Mouse (Mus musculus): Measurements from ENCODE around the gene BC024978. TPM values are rescaled to one million over a fixed set of nuclear protein-coding genes. Genes with fewer than 3 reads are reported as not detected.

The BC024978 gene
- total RNA-seq, 2 experiments from 2014 or later, result 20.6 to 23.8 TPM

DNA sequence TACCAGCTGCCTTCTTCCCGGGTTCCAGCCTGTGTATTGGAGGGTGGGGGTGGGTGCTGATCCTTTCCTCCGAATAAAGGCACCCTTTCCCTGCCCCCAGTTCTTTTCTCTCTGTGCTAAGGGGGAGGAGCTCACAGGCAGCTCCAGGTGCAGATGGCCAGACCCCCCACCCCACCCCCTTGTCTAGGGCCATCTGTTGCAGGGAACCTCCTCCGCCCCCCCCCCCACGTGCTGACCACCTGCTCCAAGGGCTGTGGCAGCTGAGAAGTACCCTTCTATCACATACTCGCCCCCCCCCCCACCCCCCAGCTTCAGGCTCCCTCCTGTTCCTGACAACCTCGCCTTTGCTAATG lies 62.2 kb downstream of the BC024978 start:
- DNase-seq (ENCODE audit: low spot score in 2 of 2), result peak in 1 of 2 experiments; percentile 44

- peak; percentile 83 to 94 for DNase-seq (ENCODE audit: low spot score in 2 of 2)
Measured at GRCm38 (mm10) chr7:27258205-27258899, 62.8 kb downstream of the BC024978 start, which contains the start of gene Numbl. Gene Numbl, plus strand, starts transcription at chr7:27258433.

DNA sequence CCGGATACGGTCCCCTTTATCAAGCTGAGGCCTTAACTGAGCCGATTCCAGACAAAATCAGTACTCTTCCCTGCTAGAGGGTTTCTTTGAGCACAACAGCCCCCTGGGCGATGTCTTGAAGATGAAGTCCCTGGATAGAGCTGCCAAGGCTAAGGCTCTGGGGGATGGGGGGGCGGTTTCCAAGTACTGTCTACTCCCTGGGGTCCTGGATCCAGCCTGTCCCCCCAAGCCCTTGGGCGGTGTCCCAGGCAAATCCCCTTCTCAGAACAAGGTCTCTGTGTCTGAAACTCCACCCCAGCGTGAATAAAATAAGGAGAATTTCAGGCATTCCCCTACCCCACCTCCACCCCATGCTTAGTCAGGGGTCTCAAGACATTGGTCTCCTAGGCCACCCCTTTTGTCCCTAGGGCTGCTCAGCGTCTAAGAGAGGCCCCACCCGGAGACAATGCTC lies 63.7 kb downstream of the BC024978 start:
- no peak for DNase-seq (ENCODE audit: low spot score in 2 of 2)

- DNase-seq (ENCODE audit: low spot score in 2 of 2), result no peak
Measured at GRCm38 (mm10) chr7:27259771-27260170, 64.2 kb downstream of the BC024978 start.

Small RNAs within 50 kb of the gene (microRNA-seq; reads per million reads assigned to microRNA genes)
- gene Mir1191 (0 reads per million in 2 experiments), gene Mir3101 (0.20 to 0.25 reads per million in 2 experiments)

Other genes starting within 250 kb of the BC024978 start
- not detected for gene Cyp2a12, start 166.7 kb upstream of the BC024978 start, total RNA-seq (2021)
- not detected for gene Cyp2f2, start 75.9 kb upstream of the BC024978 start, total RNA-seq (2021)
- gene Cyp2t4, start 42.1 kb upstream of the BC024978 start, total RNA-seq (2021), result not detected
- 100 to 1,000 TPM; 106 to 110 TPM for gene Egln2, start 29.0 kb upstream of the BC024978 start, total RNA-seq (2021)
- 10 to 100 TPM; 88.4 to 94.7 TPM for gene Rab4b, start 16.9 kb upstream of the BC024978 start, total RNA-seq (2021)
- not detected for gene Gm21983, start 14.7 kb upstream of the BC024978 start, total RNA-seq (2021)
- gene Mia, start 14.6 kb upstream of the BC024978 start, total RNA-seq (2021), result 1 to 10 TPM in 1 of 2 experiments, under 1 TPM in 1; 0.62 to 2.0 TPM
- 10 to 100 TPM; 90.9 to 95.3 TPM for gene Snrpa, start 490 bp downstream of the BC024978 start, total RNA-seq (2021)
- gene Itpkc, start 32.9 kb downstream of the BC024978 start, total RNA-seq (2021), result 10 to 100 TPM; 10.6 TPM
- gene Coq8b, start 37.2 kb downstream of the BC024978 start, total RNA-seq (2021), result 10 to 100 TPM; 32.7 to 40.7 TPM
- 100 to 1,000 TPM; 141 to 149 TPM for gene Numbl, start 62.7 kb downstream of the BC024978 start, total RNA-seq (2021)
- 10 to 100 TPM; 43.9 to 47.5 TPM for gene Ltbp4, start 141.9 kb downstream of the BC024978 start, total RNA-seq (2021)
- gene Shkbp1, start 160.2 kb downstream of the BC024978 start, total RNA-seq (2021), result 10 to 100 TPM; 25.8 to 28.2 TPM
- gene Gm20479, start 161.6 kb downstream of the BC024978 start, total RNA-seq (2021), result not detected

Measured in layer of hippocampus, adult 18-20 months (tissue).